Mouse (Mus musculus) stomach, postnatal 0 days (tissue): Measurements from ENCODE around the gene 1700093K21Rik.

Source experiments
- CTCF ChIP-seq: IDR thresholded peaks from 2 replicates; pipeline ENCODE4 v1.5.1; 2016; ENCODE audit warnings: antibody characterized with exemption, low read depth, mild to moderate bottlenecking, moderate library complexity
- EP300 ChIP-seq: optimal IDR thresholded peaks from 2 replicates; pipeline ENCODE3; 2016; ENCODE audit warnings: antibody characterized with exemption

GRCm38 (mm10) chr11:23537446-23537845 is 16.5 kb upstream of the 1700093K21Rik start:
- TF ChIP-seq CTCF (no peak), EP300 (no peak)
